Mouse (Mus musculus) small intestine, adult 2 months (tissue): ENCODE data around the gene Cacna1a. TPM values are rescaled to one million over a fixed set of nuclear protein-coding genes. Genes with fewer than 3 reads are reported as not detected.

Experiments
- H3K27ac ChIP-seq: fragments of 200-500 bp; 2 replicates; pipeline ENCODE4 v1.5.1; 2012; ENCODE audit warnings: low read depth, low read length, control low read depth, inconsistent platforms; ENCODE audit not compliant: insufficient read depth
- H3K27me3 ChIP-seq: fragments of 200-500 bp; 2 replicates; pipeline ENCODE4 v1.6.1; 2012; ENCODE audit warnings: mild to moderate bottlenecking, moderate library complexity, low read length, inconsistent platforms; ENCODE audit not compliant: control insufficient read depth, insufficient read depth
- H3K36me3 ChIP-seq: fragments of 200-500 bp; 2 replicates; pipeline ENCODE4 v1.6.1; 2012; ENCODE audit warnings: mild to moderate bottlenecking, low read length, control low read depth, inconsistent platforms; ENCODE audit not compliant: control insufficient read depth, insufficient read depth
- H3K4me1 ChIP-seq: fragments of 200-500 bp; 2 replicates; pipeline ENCODE4 v1.6.1; 2012; ENCODE audit warnings: low read length, inconsistent platforms, mixed read lengths; ENCODE audit not compliant: control insufficient read depth, insufficient read depth, insufficient read length
- H3K4me3 ChIP-seq: fragments of 200-500 bp; 2 replicates; pipeline ENCODE4 v1.5.1; 2012; ENCODE audit warnings: low read depth, mild to moderate bottlenecking, control low read depth, inconsistent platforms, low read length, moderate library complexity
- CTCF ChIP-seq: fragments of 200-500 bp; IDR thresholded peaks from 2 replicates; pipeline ENCODE4 v1.5.1; 2012; ENCODE audit warnings: low read depth, mild to moderate bottlenecking, control low read depth, inconsistent platforms, low read length, moderate library complexity, mixed read lengths; ENCODE audit not compliant: insufficient replicate concordance, insufficient read length; ENCODE audit errors: extremely low read depth
- POLR2A ChIP-seq: fragments of 200-500 bp; IDR thresholded peaks from 2 replicates; pipeline ENCODE4 v1.6.1; 2012; ENCODE audit warnings: low read depth, mild to moderate bottlenecking, control low read depth, inconsistent platforms, low read length, moderate library complexity
- WGBS: fragments of 180-500 bp; shearing (Covaris S2); methylation state at CpG from one replicate; pipeline ENCODE4 v1.1.7; 2018; 5-methylcytosine and 5-hydroxymethylcytosine counted together
- polyA plus RNA-seq: library from polyadenylated mRNA; depleted of rRNA; stranded (reverse); fragments of >200 nt; gene quantifications from 2 replicates; pipeline ENCODE4 v1.2.3, GENCODE M21; 2012

The Cacna1a gene
- polyA plus RNA-seq, 1 experiment, result 23.5 TPM

DNA sequence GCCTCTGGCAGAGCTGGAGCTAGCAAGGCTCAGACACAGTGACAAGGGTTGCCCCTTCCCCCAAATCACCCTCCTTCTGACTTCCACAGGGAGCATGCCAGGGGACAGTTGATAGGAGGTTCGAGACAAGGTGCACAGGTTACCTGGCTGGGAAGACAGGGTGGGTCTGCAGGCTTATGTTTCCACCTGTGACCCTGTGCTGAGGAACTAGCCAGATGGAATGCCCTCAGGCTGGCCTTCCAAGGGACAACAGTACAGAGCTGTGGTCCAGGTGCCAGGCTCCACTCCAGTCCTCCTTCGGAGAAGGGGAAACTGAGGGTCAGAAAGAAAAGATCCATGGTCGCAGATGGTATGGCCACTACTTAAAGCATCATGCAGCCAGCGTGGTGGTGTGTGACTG is 165.4 kb downstream of the Cacna1a start:
- no peak for TF ChIP-seq POLR2A
- no peak for TF ChIP-seq CTCF
- Histone ChIP-seq H3K36me3 (no peaks in the 10 kb centered on the region), H3K27me3 (no peaks in the 10 kb centered on the region; the same call in 1 of the 2 replicates), H3K27ac (no peak overlapping the region), H3K4me3 (no peak overlapping the region), H3K4me1 (no peaks in the 10 kb centered on the region)
- 82% methylated on average over 4 of the region's 4 CpGs for WGBS

DNA sequence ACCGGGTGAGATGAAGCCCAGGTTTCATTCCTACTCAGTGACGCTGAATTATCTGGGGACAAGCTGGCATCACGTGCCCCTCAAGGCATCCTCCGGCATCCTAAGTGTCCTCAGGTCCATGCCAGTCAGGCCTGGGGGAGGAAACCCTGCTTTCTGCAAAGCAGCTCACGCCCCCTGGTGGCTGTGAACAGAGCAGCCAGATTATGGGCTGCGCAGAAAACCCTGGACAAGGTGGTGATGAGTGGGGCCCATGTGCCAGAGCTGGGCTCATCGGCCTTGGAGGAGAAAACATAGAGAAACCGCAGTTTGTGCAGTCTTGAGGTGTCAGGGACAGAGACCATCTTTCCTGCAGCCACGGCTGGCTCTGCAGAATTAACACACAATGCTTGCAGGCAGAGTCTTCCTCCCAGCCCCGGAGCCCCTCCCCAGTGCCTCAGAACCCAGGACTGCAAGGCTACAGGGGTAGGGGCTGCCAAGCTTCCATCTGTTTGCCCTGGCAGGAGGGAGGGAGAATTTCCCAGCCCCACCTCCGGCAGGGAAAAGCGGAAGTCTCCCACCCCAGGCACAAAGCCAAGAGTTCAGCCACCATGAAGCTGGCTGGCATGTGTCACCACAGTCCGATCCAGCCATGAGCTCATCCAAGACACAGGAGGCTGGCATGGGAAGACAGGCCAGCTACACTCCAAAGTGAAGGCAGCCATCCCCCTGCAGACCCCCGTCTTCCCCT is 166.2 kb downstream of the Cacna1a start:
- Histone ChIP-seq H3K4me1 (no peaks in the 10 kb centered on the region; the same call in 1 of the 2 replicates), H3K4me3 (no peak overlapping the region), H3K27ac (no peak overlapping the region), H3K27me3 (no peaks in the 10 kb centered on the region; the same call in 1 of the 2 replicates), H3K36me3 (no peaks in the 10 kb centered on the region)
- TF ChIP-seq CTCF, result peak; percentile 73; the same call in 1 of the 2 replicates
- TF ChIP-seq POLR2A, result no peak
- 42% methylated on average over 14 of the region's 14 CpGs for WGBS

DNA sequence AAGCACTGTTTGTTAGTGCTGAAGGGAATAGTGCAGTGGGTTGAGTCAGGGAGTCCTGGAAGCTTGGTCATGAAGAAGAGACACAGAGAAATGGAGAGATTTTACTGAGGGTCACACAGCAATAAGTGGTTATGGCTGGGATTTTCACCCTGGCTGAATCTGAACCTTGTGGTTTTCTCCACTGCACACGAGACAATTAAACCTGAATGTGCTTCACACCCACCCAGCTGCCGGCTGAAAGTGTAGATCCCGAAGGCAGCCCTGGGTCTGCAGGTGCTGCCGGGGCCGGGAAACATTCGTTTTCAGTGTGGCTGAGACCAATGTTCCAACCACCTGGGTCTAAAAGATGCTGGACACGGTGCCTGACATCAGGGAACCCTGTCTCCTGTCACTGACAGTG is 167.0 kb downstream of the Cacna1a start:
- TF ChIP-seq CTCF (no peak), POLR2A (no peak)
- no peak overlapping the region for H3K27ac ChIP-seq
- no peaks in the 10 kb centered on the region for H3K36me3 ChIP-seq
- H3K27me3 ChIP-seq, result no peaks in the 10 kb centered on the region; the same call in 1 of the 2 replicates
- no peaks in the 10 kb centered on the region; the same call in 1 of the 2 replicates for H3K4me1 ChIP-seq
- H3K4me3 ChIP-seq, result no peak overlapping the region
- WGBS, result 72% methylated on average over 7 of the region's 7 CpGs

DNA sequence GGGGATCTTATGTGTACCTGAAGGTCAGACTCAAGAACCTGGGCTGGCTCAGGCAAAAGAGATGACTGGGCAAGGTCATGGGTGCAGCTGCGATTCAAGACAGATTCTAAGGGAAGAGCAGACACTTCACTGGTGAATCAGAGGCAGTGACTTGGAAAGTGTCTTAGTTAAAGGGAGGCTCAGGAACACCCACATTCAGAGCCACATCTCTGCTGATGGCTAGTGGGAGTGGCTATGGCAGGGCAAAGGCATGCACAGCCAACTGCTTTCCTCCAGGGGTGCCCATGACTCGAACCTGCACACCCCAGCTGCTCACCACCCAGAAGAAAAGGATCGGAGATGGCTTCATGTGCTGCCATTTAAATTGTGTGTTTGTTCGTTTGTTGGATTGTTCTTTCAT is 169.7 kb downstream of the Cacna1a start:
- no peaks in the 10 kb centered on the region for H3K36me3 ChIP-seq
- no peaks in the 10 kb centered on the region; the same call in 1 of the 2 replicates for H3K4me1 ChIP-seq
- no peaks in the 10 kb centered on the region; the same call in 1 of the 2 replicates for H3K27me3 ChIP-seq
- no peak overlapping the region for H3K4me3 ChIP-seq
- WGBS, result 79% methylated on average over 4 of the region's 4 CpGs
- TF ChIP-seq POLR2A (no peak), CTCF (no peak)
- no peak overlapping the region for H3K27ac ChIP-seq

DNA sequence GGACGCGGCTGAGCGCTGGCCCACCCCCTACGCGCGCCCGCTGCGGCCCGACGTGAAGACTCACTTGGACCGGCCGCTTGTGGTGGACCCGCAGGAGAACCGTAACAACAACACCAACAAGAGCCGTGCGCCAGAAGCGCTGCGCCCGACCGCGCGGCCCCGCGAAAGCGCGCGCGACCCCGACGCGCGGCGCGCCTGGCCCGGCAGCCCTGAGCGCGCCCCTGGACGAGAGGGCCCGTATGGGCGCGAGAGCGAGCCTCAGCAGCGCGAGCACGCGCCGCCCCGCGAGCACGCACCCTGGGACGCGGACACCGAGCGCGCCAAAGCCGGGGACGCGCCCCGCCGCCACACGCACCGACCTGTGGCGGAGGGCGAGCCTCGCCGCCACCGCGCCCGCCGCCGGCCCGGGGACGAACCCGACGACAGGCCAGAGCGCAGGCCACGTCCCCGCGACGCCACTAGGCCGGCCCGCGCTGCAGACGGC is 170.9 kb downstream of the Cacna1a start:
- WGBS, result 18% methylated on average over 84 of the region's 84 CpGs
- Histone ChIP-seq H3K27ac (no peak overlapping the region), H3K27me3 (no peaks in the 10 kb centered on the region; the same call in 1 of the 2 replicates), H3K4me3 (peak overlapping the region; percentile 38), H3K4me1 (no peaks in the 10 kb centered on the region; the same call in 1 of the 2 replicates), H3K36me3 (no peaks in the 10 kb centered on the region)
- TF ChIP-seq CTCF (no peak), POLR2A (no peak)

DNA sequence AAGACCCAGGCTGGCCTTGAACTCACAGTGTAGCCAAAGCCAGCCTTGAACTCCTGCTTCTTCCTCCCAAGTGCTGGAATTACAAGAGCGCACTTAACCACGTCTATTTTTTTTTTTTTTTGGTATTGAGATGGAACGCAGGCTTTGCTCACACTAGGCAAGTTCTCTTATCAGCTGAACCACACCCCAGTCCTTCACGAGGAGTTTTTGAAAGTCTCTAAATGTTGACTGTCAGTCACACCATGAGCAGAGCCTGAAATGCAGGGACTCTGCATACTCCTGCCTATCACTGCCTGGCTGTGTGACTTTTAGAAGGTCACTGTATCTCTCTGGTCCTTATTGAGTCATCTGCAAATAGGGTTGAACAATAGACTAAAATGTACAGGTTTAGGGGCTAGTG is 173.5 kb downstream of the Cacna1a start:
- Histone ChIP-seq H3K4me3 (no peak overlapping the region), H3K27ac (no peak overlapping the region), H3K36me3 (no peaks in the 10 kb centered on the region), H3K27me3 (no peaks in the 10 kb centered on the region; the same call in 1 of the 2 replicates), H3K4me1 (no peaks in the 10 kb centered on the region; the same call in 1 of the 2 replicates)
- TF ChIP-seq CTCF, result no peak
- TF ChIP-seq POLR2A, result no peak
- WGBS, result 51% methylated on average over 4 of the region's 4 CpGs

DNA sequence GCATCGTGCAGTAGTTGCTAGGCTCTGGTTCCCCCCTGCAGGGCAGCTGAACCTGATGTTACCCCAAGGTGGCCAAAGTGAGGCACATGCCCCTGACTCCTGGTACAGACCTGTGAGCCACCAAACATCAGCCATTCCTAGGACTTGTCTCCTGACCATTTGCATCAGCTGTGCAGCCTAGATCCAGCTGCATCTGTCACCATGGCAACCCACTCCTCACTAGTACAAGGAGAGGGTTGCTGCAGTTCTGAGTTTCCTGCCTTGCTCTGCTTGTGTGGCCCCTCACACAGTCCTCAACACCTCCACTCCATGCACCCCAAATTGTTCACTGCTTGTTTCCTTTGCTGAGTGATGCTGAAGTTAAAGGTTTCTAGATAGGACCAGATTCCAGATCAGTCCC is 175.8 kb downstream of the Cacna1a start:
- no peak overlapping the region for H3K4me3 ChIP-seq
- H3K36me3 ChIP-seq, result no peaks in the 10 kb centered on the region
- no peak overlapping the region for H3K27ac ChIP-seq
- no peaks in the 10 kb centered on the region; the same call in 1 of the 2 replicates for H3K4me1 ChIP-seq
- no peaks in the 10 kb centered on the region; the same call in 1 of the 2 replicates for H3K27me3 ChIP-seq
- TF ChIP-seq CTCF, result no peak
- TF ChIP-seq POLR2A, result no peak
- 80% methylated on average over 1 of the region's 1 CpGs for WGBS
